Mouse (Mus musculus): ENCODE results near the gene Psd.

Psd gene

DNA sequence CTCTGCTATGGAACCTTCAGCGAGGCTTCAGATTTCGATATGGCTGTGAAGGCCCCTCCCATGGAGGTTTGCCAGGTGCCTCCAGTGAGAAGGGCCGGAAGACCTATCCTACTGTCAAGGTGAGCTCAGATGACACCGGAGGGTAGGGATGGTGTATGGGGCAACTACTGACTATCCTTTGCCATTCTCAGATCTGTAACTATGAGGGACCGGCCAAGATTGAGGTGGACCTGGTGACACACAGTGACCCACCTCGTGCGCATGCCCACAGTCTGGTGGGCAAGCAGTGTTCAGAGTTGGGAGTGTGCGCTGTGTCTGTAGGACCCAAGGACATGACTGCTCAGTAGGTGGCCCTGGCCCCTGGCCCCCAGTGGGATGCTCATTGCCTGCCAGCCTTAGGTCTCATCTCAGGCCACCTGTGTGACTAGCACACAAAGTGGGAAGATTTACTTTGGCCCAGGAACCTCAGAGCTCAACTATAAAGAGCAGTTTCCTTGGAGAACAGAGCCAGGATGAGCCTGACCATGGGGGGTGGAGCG, 20.1 kb downstream of the Psd start:
- no peak for DNase-seq (ENCODE audit: low read depth, low spot score)

DNA sequence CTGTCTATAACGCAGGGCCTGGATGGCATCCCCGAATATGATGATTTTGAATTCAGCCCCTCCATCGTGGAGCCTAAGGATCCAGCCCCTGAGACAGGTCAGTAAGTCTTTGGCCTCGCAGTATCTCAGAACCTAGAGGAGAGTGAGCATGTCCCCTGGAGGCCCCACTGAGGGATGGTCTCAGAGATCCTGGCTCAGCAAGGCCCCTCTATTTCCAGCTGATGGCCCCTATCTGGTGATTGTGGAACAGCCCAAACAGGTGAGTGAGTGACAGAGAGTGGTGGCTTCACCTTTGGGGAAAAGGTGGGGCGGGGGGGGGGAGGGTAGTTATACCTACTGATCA, 20.7 kb downstream of the Psd start:
- no peak for DNase-seq (ENCODE audit: low read depth, low spot score)

DNA sequence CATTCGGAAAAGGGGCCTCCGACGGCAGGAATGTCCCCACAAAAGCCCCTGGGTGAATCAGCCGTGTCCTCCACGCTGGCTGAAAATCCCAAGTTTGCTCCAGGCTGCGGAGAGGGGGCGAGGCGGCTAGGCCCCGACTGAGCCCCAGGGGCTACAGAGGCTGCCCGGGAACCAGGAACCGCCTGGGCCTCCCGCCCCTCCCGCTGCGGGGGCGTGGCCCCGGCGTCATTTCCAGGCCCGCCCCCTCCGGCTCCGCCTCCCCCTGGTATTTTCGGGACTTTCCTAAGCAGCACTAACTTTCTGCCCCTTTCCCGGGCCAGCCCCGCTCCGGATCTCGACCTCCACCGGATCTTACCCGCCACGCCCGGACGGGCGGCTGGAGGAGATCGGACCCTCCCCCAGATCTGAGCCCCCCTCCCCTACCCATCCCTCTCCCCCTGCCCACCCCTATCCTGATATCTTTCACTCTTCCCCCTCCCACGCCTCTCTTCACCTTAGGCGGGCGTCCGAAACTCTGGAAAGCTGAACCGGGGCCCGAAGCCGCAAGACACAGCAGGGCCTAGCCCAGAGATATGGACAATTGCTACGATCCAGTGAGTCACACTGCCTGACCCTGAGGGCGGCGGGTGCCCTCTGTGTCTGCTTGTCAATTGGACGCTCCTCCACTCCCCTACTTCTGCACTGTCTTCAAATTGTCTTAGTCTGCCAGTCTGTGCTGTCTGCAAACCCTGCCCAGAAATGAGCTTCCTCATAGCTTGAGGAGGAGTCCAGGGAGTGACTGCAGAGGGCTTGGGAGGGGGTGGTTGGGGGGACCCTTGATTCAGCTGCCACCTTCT, 21.3 kb downstream of the Psd start:
- DNase-seq (ENCODE audit: low read depth, low spot score), result no peak

DNA sequence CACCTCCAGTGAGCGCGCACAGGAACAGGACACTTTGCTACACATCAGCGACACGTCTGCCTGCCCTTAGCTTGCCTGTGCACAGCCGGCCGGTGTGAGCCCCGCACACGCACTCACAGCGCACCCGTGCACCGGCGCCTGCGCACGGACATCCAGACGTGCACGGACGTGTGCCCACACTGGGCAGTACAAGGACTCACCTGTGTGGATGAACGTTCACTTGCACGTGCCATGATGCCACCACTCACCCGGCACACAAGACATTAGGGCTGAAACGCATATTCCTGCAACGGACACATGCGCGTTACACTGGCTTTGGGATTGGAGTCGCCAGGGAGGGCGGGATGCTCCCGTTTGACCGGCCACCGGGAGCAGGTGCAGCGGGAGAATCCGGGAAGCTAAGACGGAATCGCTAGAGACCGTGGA, 22.0 kb downstream of the Psd start:
- no peak for DNase-seq (ENCODE audit: low read depth, low spot score)

DNA sequence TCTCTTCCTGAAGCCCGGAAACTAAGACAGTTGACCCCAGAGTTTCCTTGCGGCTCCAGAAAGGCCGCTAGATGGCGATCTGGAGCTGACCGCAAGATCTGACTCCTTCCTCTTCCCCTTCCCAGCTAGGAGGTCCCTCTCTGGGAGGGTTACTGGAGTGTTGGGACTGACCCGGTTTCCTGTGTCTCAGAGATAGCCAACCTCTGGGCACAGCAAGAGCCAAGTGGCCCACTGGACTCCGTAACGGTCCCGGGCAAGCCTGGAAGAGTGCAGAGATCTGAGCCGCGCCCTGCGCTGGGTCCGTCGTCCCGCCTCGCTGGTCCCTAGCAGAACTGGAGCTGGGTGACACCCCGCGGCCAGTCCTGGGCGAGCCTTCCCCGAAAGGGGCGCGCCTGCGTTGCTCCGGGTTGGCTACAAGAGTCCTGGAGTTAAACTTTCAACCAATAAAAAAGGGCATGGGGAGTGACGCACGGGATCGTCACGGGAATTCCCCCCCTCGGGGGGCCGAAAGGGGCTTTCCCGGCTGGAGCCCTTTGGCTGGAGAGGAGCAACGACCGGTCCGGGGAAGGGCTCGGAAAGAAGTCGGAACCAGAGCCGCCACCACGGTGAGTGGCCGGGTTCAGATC, 22.6 kb downstream of the Psd start, which contains the start of gene Nfkb2:
Gene Nfkb2 (plus strand): TSS at position 105 of the 626 bp plus-strand sequence.
- no peak for DNase-seq (ENCODE audit: low read depth, low spot score)

DNA sequence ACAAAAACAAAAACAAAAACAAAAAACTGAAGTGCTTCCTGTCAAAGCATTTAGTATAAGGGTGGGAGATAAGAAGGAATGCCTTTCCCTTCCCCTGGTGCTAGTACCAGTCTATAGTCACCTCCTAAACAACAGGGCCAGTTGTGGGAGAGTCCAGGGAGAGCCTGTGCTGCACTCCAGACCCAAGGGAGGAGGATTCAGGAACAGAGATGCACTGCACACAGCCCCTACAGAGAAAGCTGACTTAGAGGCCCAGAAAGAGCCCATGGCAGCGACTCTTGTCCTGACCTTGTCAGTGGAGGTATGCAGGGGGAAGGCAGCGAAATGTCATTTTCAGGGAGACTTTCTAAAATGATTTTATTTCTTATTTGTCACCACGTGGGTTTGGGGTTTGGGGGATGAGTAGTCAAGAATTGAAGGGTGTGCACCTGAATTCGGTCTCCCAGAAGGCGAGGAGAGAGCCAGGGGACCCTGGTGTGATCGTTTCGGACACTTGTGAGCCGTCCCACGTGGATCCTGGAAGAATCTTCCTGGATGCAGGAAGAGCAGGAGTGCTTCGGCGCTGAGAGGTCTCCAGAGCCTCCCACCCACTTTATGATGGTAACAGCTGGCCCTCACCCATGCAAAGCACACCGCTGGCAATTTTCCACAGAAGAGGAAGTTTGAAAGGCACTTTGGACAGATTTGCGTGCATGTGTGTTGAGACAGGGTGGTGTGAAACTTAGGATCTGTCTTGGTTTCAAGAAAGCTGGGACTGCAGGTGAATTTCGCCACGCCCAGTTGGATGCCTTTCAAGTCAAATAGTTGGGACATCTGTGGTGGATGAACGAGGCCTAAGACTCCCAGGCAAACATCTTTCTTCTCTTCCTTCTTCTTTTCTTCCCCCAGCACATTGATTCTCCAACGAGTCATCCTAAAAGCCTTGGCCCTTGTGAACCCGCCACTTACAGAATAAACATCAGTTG, 23.4 kb downstream of the Psd start:
- no peak for DNase-seq (ENCODE audit: low read depth, low spot score)

DNA sequence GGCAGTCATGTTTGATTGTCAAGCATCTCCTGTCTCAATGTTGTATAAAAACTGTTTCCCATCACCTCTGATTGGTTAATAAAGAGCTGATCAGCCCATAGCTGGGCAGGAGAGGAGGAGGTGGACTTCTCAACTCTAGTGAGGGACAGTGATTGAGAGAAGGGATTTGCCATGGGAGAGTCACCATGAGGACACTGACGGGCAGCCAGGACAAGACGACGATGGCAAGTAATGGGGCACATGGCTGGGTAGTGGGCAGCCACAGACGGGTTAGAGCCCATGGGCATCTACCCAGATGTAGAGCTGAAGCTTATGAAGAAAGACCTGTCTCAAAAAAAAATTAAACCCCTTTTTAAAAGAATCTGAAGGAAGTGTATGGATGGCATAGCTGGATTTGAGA, 24.4 kb downstream of the Psd start:
- no peak for DNase-seq (ENCODE audit: low read depth, low spot score)

DNA sequence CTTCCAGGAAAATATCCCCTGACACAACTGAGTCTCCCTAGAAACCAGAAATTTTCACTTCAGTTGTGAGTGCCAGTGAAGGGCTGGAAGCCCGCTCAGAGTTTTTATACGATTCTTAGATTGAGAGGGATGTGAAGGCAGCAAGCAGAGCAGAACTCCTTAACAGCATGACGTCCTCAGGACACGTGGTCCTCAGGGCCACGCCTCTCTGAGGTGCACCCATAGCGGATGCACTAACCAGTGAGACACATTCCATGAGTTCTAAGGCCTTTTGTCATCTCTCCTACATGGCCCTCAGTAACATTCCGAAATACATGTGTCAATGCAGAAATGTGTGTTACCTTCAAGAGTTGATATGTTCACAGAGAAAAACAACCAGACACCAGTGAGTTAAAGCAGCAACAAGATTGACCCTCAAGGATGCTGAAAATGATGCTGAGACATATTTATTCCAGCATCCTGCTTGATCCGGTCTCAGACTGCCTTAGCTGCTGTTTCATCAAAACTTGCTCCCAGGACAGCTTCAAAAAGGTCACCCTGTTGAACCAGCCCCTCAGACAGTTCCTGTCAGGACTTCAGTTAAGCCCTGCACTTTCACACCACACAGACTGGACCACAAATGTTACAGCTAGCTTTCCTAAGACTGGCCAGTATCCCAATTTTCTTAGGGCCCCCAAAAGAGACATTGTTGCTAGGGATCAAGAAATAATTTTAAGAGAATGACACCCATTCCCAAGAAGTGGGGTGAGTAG, 26.5 kb downstream of the Psd start:
- no peak for DNase-seq (ENCODE audit: low read depth, low spot score)

DNA sequence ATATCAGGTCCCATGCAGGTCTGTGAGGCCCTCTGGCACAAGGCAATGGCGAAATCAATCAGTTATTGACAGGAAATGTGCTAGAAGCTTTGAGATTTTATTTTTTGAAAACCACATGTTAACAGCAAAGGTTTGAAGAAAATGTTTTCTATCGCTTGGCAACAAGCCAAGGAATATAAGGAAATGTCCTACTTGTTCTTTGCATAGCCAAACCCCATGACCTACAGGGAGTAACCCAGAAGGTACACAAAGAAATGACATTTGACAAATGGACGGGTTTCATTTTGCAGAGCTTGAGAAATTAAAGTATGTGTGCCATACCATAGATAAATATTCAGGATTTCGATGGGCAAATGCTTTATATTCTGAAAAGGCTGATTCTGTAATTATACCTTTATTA, 30.0 kb downstream of the Psd start:
- no peak for DNase-seq (ENCODE audit: low read depth, low spot score)

DNA sequence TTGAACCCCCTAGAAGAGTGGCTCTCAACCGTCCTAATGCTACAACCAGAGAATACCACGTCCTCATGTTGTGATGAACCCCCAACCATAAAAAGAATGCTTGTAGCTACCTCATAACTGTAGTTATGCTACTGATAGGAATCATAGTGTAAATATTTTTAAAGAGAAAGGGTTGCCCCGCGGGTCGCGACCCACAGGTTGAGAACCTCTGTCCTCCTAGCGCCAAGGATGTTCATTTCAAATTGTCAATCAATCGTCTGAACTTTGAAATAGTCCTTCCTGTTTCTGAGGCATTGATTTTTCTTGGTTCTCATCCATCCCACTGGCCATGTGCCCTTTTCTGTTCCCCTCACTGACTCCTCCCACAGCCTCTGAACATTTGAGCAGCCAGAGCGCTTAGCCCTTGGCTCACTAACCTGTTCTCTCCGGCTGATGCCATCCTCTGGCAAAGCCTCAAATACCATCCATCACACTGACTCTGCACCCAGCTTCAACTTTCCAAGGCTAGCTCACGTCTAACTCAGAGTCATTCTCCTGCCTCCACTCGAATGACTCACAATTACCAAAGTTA, 36.3 kb downstream of the Psd start:
- DNase-seq (ENCODE audit: low read depth, low spot score), result no peak

DNA sequence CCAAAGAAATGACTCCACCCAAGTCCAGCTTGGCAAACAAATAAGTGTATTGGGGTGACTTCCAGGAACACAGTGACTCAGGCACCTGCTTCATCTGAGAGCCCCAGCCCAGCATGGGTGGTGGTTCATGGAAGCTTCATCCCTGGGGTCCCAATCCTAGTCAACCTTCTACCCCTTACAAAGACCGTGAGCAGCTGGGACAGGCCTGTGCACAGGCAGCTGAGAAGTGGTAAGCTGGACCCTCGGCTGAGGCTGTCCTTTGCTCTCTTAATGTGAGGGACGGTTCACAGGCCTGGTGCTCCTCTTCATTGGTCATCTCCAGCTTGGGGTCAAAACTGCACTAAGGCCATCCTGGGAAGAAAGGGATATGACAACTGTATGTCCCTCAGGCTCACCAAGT, 39.4 kb downstream of the Psd start:
- no peak for DNase-seq (ENCODE audit: low read depth, low spot score)

DNA sequence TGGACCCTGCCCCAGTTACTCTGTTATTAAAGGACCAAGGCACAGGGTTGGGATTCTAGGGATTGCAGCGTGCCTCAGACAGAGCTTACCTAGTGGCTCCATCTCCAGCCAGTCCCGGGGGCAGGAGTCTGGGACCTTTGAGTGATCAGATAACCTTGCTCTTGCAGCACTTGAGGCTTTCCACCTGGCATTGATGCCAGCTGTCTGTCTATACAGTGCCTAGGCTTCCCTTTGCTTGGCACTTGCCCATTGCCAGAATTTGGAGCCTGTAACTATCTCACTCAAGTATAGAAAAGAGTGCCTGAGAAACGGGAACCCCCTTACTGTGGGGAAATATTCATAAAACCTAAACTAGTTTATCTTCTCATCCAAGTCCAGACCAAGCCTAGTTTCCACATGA, 40.0 kb downstream of the Psd start:
- no peak for DNase-seq (ENCODE audit: low read depth, low spot score)

DNA sequence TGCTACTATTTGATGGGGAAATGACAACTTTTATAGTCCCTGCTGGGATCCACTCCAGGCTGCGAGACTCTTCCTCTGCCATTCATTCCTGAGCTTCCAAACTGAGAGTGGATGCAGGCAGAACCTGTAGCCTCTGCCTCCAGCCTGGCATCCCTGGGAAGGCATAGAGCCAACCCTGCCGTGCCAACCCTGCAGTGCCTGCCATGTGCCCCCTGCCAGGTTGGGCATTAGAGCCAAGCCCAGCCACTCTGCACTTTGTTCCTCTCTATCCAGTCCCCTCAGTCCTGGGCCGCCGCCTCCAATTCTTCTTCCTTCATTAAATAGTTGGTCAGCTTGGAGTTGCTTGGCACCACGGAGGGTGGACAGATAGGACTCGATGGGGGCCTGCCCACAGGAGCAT, 40.9 kb downstream of the Psd start:
- DNase-seq (ENCODE audit: low read depth, low spot score), result no peak

DNA sequence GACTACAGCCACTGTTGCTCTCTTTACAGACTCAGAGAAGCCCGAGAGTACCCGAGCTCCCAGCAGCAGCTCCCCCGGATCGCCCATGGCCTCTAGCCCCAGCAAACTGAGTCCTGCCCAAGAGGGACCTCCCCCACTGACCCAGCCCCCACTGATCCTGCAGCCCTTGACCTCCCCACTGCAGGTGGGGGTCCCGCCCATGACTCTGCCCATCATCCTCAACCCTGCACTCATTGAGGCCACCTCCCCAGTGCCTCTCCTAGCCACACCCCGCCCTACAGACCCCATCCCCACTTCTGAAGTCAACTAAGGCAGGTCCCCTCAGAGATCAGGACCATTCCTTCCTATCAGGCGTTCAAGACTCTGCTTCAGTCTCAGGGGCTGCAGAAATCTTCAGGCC, 41.3 kb downstream of the Psd start:
- DNase-seq (ENCODE audit: low read depth, low spot score), result no peak

DNA sequence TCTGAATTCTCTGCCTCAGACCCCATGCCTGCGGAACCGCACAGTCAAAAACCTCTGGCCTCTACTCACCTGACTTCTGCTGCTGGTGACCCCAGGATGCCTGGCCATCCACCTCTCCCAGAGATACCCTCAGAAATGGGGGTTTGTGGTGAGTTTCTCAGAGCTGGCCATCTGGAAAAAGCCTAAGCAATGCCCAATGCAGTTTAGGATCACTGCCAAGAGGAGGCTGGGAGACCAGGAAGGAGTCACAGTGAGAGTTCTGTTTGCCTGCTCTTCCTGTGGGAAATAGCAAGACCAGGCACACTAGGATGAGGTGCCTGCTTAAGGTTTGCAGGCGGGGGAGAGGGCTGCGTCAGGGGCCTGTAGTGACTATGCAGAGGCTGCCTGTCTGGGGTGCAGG, 42.3 kb downstream of the Psd start:
- no peak for DNase-seq (ENCODE audit: low read depth, low spot score)

DNA sequence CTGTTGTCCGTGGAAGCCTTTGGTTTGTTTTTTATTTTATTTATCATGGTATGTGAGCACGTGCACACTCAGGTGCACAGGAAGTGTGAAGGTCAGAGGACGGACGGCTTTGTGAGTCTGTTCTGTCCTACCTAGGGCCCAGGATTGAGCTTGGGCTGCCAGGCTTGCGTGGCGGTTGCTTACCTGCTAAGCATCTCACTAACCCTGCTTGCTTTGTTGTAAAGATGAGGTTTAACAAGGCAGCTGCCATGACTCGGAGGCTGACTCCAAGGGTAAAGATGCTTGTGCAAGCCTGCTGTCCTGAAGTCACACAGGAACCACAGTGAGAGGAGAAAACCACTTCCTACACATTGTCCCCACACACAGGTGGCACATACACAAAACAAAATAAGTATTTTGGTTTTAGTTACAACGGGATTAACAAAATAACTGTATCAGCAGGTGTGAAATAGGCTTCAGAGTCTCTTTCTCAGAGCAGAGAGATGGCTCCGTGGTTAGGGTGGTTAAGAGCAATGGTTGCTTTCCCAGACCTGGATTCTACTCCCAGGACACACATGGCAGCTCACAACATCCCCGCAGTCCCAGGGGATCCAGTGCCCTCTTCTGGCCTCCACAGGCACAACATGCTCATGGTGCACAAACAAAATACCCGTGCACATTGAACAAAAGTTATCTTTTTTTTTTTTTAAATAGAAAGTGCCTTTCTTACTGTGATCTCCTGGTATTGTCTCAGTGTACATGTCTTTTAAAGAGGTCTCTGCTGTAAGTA, 44.7 kb downstream of the Psd start:
- no peak for DNase-seq (ENCODE audit: low read depth, low spot score)

DNA sequence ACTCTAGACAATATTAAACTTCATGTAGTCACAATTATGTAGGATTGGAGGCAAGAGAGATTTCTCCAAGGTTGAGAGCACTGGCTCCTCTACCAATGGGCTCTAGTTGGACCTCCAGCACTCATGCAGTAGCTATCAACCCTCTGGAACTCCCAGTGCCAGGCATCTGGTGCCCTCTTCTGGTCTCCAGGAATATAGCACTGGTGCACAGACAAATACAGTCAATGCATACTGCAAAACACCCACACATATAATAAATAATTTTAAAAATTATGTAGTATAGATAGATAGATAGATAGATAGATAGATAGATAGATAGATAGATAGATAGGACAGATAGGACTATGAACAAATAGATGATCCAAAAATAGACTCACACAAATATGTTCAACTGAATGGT, 51.6 kb downstream of the Psd start:
- no peak for DNase-seq (ENCODE audit: low read depth, low spot score)

DNA sequence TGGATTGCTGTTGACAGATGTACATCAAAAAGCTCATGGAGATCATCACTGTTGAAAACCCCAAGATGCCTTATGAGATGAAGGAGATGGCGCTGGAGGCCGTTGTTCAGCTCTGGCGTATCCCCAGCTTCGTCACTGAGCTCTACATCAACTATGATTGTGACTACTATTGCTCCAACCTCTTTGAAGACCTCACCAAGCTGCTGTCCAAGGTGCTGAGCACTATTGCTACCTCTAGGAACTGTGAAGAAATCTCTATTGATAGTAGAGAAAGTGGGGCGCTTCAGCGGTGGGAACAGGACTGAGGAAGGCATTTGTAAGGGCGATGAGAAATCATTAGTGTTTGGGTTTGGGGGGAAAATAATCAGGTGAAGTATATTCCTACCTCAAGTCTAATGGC, 62.2 kb downstream of the Psd start:
- DNase-seq (ENCODE audit: low read depth, low spot score), result no peak
